ENCODE assay signal across 8 mouse cellular contexts in genomic region chr19:21654788-21655187, GRCm38 (mm10). TPM values are rescaled to one million over a fixed set of nuclear protein-coding genes. Genes with fewer than 3 reads are reported as not detected.
DNase-seq lines count a peak whose midpoint lies in the region; ATAC-seq lines count a peak whose summit lies in the region.

No protein-coding gene starts in this region.

- no peak overlapping the region for H3K27ac ChIP-seq in kidney, embryonic 14.5 days (ENCODE audit: low read depth, low read length)
- no peak overlapping the region for H3K27ac ChIP-seq in brown adipose tissue, adult 24 weeks (replicated peaks; ENCODE audit: low read depth, low read length)
- H3K27ac ChIP-seq in hindbrain, embryonic 14.5 days = no peak overlapping the region
- 0 out of 2 replicates have a peak overlapping the region, but pooled peaks have one; percentile 25 for H3K27ac ChIP-seq in midbrain, embryonic 13.5 days

- DNase-seq in kidney, postnatal 10 days = no peak
- DNase-seq in hindbrain, embryonic 14.5 days (ENCODE audit: low spot score) = no peak
- DNase-seq in spleen, postnatal 4 days (ENCODE audit: low spot score in 2 of 2) = no peak
- DNase-seq in urinary bladder, adult 2 months (ENCODE audit: low spot score) = no peak

- H3K4me1 ChIP-seq in kidney, embryonic 14.5 days (ENCODE audit: control insufficient read depth, insufficient read depth, low read length) = peaks cover 8% of the 10 kb centered on the region
- H3K4me1 ChIP-seq in brown adipose tissue, adult 24 weeks (ENCODE audit: control insufficient read depth, insufficient read depth, insufficient read length, low read length) = peaks cover 9% of the 10 kb centered on the region
- H3K4me1 ChIP-seq in hindbrain, embryonic 14.5 days (replicated peaks; ENCODE audit: control insufficient read depth, insufficient read depth, low read length) = peaks cover 33% of the 10 kb centered on the region
- H3K4me1 ChIP-seq in midbrain, embryonic 13.5 days (replicated peaks) = peaks cover 39% of the 10 kb centered on the region

- ATAC-seq in kidney, embryonic 14.5 days (ENCODE audit: low FRiP score, low TSS enrichment) = no peak
- no peak for ATAC-seq in hindbrain, embryonic 14.5 days (ENCODE audit: low FRiP score)
- no peak for ATAC-seq in midbrain, embryonic 13.5 days
- no peak for ATAC-seq in activated CD4-positive, CD25-positive, alpha-beta regulatory T cell, adult 4 months

- peak overlapping the region; percentile 55 for H3K4me2 ChIP-seq in kidney, embryonic 14.5 days (replicated peaks; ENCODE audit: low read depth, low read length)
- H3K4me2 ChIP-seq in hindbrain, embryonic 14.5 days (replicated peaks) = peak overlapping the region; percentile 73
- H3K4me2 ChIP-seq in midbrain, embryonic 13.5 days (replicated peaks) = peak overlapping the region; percentile 87

- peak overlapping the region; percentile 95; the same call in 1 of the 2 replicates for H3K9ac ChIP-seq in kidney, embryonic 14.5 days (ENCODE audit: low read depth, low read length)
- H3K9ac ChIP-seq in hindbrain, embryonic 14.5 days = peak overlapping the region; percentile 88
- H3K9ac ChIP-seq in midbrain, embryonic 13.5 days (replicated peaks) = peak overlapping the region; percentile 98

- WGBS in kidney, embryonic 14.5 days = 67% methylated on average over 7 of the region's 7 CpGs
- WGBS in hindbrain, embryonic 14.5 days = 55% methylated on average over 7 of the region's 7 CpGs
- 62% methylated on average over 7 of the region's 7 CpGs for WGBS in midbrain, embryonic 13.5 days

- no peaks in the 10 kb centered on the region for H3K27me3 ChIP-seq in kidney, embryonic 14.5 days (ENCODE audit: control insufficient read depth, insufficient read depth, low read length)
- H3K27me3 ChIP-seq in hindbrain, embryonic 14.5 days (ENCODE audit: control insufficient read depth, insufficient read depth, low read length) = no peaks in the 10 kb centered on the region
- no peaks in the 10 kb centered on the region for H3K27me3 ChIP-seq in midbrain, embryonic 13.5 days

- H3K36me3 ChIP-seq in kidney, embryonic 14.5 days (ENCODE audit: control insufficient read depth, insufficient read depth, low read length) = no peaks in the 10 kb centered on the region
- H3K36me3 ChIP-seq in hindbrain, embryonic 14.5 days (replicated peaks; ENCODE audit: control insufficient read depth, insufficient read depth) = no peaks in the 10 kb centered on the region
- H3K36me3 ChIP-seq in midbrain, embryonic 13.5 days = 0 out of 2 replicates have a peak, but pooled peaks cover 3% of the 10 kb centered on the region

- H3K9me3 ChIP-seq in kidney, embryonic 14.5 days (ENCODE audit: control insufficient read depth, low read length) = no peaks in the 10 kb centered on the region
- H3K9me3 ChIP-seq in hindbrain, embryonic 14.5 days (ENCODE audit: control insufficient read depth, low read length) = no peaks in the 10 kb centered on the region
- no peaks in the 10 kb centered on the region for H3K9me3 ChIP-seq in midbrain, embryonic 13.5 days

- H3K4me3 ChIP-seq in kidney, embryonic 14.5 days (ENCODE audit: low read length) = peak overlapping the region; percentile 84
- H3K4me3 ChIP-seq in brown adipose tissue, adult 24 weeks (ENCODE audit: insufficient read depth, low read depth, low read length) = peak overlapping the region; percentile 35
- peak overlapping the region; percentile 95 for H3K4me3 ChIP-seq in hindbrain, embryonic 14.5 days (replicated peaks; ENCODE audit: low read length)
- H3K4me3 ChIP-seq in midbrain, embryonic 13.5 days (replicated peaks) = peak overlapping the region; percentile 84

RNA-seq across cellular contexts. Expression of gene Abhd17b, which starts 1.8 kb away (rescaled TPM):
- 31.2 and 43.0 TPM in 2 replicates for polyA plus RNA-seq in kidney, embryonic 14.5 days (2014; fragmentation: Nextera tagmentation; extraction: Ambion mirVana)
- polyA plus RNA-seq in brown adipose tissue, adult 24 weeks (2012; ENCODE audit: insufficient read depth, insufficient read length, missing spikeins) = 29.0 and 31.7 TPM in 2 replicates
- 50.8 and 63.1 TPM in 2 replicates for polyA plus RNA-seq in hindbrain, embryonic 14.5 days (2014; fragmentation: Nextera tagmentation; extraction: Ambion mirVana)
- polyA plus RNA-seq in midbrain, embryonic 13.5 days (2015; fragmentation: Nextera tagmentation; extraction: Ambion mirVana) = 38.3 and 40.1 TPM in 2 replicates
- 10 to 100 TPM; 10.4 to 12.0 TPM for polyA plus RNA-seq in activated CD4-positive, CD25-positive, alpha-beta regulatory T cell, adult 4 months (2017; shearing (Covaris generic))
- 15.9 and 18.0 TPM in 2 replicates for polyA plus RNA-seq in urinary bladder, adult 2 months (2012; rRNA removed)

RNA-seq across cellular contexts. Expression of gene 1110059E24Rik, which starts 2.0 kb away (rescaled TPM):
- 69.1 and 87.5 TPM in 2 replicates for polyA plus RNA-seq in kidney, embryonic 14.5 days (2014; fragmentation: Nextera tagmentation; extraction: Ambion mirVana)
- 22.8 and 26.4 TPM in 2 replicates for polyA plus RNA-seq in brown adipose tissue, adult 24 weeks (2012; ENCODE audit: insufficient read depth, insufficient read length, missing spikeins)
- polyA plus RNA-seq in hindbrain, embryonic 14.5 days (2014; fragmentation: Nextera tagmentation; extraction: Ambion mirVana) = 54.2 and 63.9 TPM in 2 replicates
- 68.6 and 69.9 TPM in 2 replicates for polyA plus RNA-seq in midbrain, embryonic 13.5 days (2015; fragmentation: Nextera tagmentation; extraction: Ambion mirVana)
- 10 to 100 TPM; 47.7 to 65.9 TPM for polyA plus RNA-seq in activated CD4-positive, CD25-positive, alpha-beta regulatory T cell, adult 4 months (2017; shearing (Covaris generic))
- 38.7 and 42.5 TPM in 2 replicates for polyA plus RNA-seq in urinary bladder, adult 2 months (2012; rRNA removed)

Comparison
In these comparisons a context has a peak if more than half of its experiments do, and no peak if none do; other contexts are left out.
1. H3K4me3 ChIP-seq: peak in every context shown above with its lines; median percentile 95 in hindbrain, embryonic 14.5 days; 84 in kidney, embryonic 14.5 days; 84 in midbrain, embryonic 13.5 days; 35 in brown adipose tissue, adult 24 weeks.